Comparison of ENCODE assay signal across 8 mouse cellular contexts in the genomic region with DNA sequence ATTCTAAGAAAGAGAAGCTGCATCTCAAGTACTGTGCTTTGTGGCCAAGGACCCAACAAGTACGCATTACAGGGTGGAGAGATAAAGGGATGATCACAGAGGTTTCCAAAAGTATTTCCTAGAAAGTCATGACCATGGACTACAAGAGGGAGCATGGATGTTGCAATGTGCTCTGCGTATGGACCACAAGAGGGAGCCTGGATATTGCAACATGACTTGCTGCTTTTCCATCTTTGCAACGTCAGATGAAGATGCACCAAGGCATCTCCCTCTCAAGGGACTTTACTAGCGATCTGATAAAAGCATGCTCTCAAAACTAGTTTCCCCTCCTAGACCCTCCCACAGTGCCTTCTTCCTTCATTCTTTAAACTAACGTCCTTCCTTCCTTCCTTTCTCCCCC.
A peak's percentile ranks its signal among the peaks of the same experiment; 100 is the strongest.
DNase-seq lines count a peak whose midpoint lies in the region; ATAC-seq and TF ChIP-seq lines count a peak whose summit lies in the region.

No protein-coding gene starts in this region.

- no peak for TF ChIP-seq EP300 in CH12.LX (IDR thresholded peaks at IDR 0.05; ENCODE audit: low read length)

- peak; percentile 43 to 70 for TF ChIP-seq CTCF in CH12.LX (conservative IDR thresholded peaks at IDR 0.05 in 1 of 2, IDR thresholded peaks at IDR 0.05 in 1 of 2; ENCODE audit: low read depth in 2 of 2, low read length in 2 of 2)

- no peaks in the 10 kb centered on the region for H3K9me3 ChIP-seq in kidney, embryonic 14.5 days (ENCODE audit: control insufficient read depth, low read length)
- H3K9me3 ChIP-seq in CH12.LX (replicated peaks; ENCODE audit: low read length), result no peaks in the 10 kb centered on the region

- peak; percentile 68 for TF ChIP-seq RAD21 in CH12.LX (IDR thresholded peaks at IDR 0.05; ENCODE audit: low read depth, low read length)

- no peak for ATAC-seq in kidney, embryonic 14.5 days (ENCODE audit: low FRiP score, low TSS enrichment)
- ATAC-seq in erythroblast, adult 5-6 weeks (replicated peaks; ENCODE audit: low FRiP score, poor library complexity, severe bottlenecking), result no peak

- H3K4me2 ChIP-seq in kidney, embryonic 14.5 days (replicated peaks; ENCODE audit: low read depth, low read length), result no peak overlapping the region
- H3K4me2 ChIP-seq in CH12.LX (ENCODE audit: insufficient read depth, low read depth, poor library complexity, severe bottlenecking), result no peak overlapping the region

- no peaks in the 10 kb centered on the region for H3K79me2 ChIP-seq in CH12.LX (replicated peaks; ENCODE audit: control insufficient read depth, extremely low read depth, insufficient read depth, poor library complexity, severe bottlenecking)

- no peak overlapping the region for H3K4me3 ChIP-seq in kidney, embryonic 14.5 days (ENCODE audit: low read length)
- no peak overlapping the region for H3K4me3 ChIP-seq in CH12.LX (replicated peaks in 1 of 3; ENCODE audit: low read depth in 2 of 3, low read length in 2 of 3, poor library complexity in 1 of 3)

- in situ Hi-C loops in CH12.LX (cut with MboI; ENCODE audit: low pct_ligation_motif_present, low pct_unique_long_range_greater_than_20kb, low sequenced_read_pairs), result no loop called here

- no peaks in the 10 kb centered on the region for H3K4me1 ChIP-seq in kidney, embryonic 14.5 days (ENCODE audit: control insufficient read depth, insufficient read depth, low read length)
- peaks cover 0 to 9% of the 10 kb centered on the region in 2 experiments; a peak in 1 of 4 replicates for H3K4me1 ChIP-seq in CH12.LX (ENCODE audit: control insufficient read depth in 1 of 2, insufficient read depth in 2 of 2)

- TF ChIP-seq POLR2A in CH12.LX (IDR thresholded peaks at IDR 0.05; ENCODE audit: low read depth, low read length), result no peak

- no peaks in the 10 kb centered on the region for H3K36me3 ChIP-seq in kidney, embryonic 14.5 days (ENCODE audit: control insufficient read depth, insufficient read depth, low read length)
- H3K36me3 ChIP-seq in CH12.LX (replicated peaks in 1 of 2; ENCODE audit: control insufficient read depth in 1 of 2, insufficient read depth in 1 of 2, low read length in 1 of 2), result no peaks in the 10 kb centered on the region

- no peak overlapping the region for H3K9ac ChIP-seq in kidney, embryonic 14.5 days (ENCODE audit: low read depth, low read length)
- no peak overlapping the region for H3K9ac ChIP-seq in CH12.LX (ENCODE audit: insufficient read depth, low read depth)

- no peaks in the 10 kb centered on the region for H3K27me3 ChIP-seq in kidney, embryonic 14.5 days (ENCODE audit: control insufficient read depth, insufficient read depth, low read length)
- no peaks in the 10 kb centered on the region for H3K27me3 ChIP-seq in CH12.LX (replicated peaks)

- no peak overlapping the region for H3K27ac ChIP-seq in kidney, embryonic 14.5 days (ENCODE audit: low read depth, low read length)
- H3K27ac ChIP-seq in CH12.LX (ENCODE audit: insufficient read depth, low read depth), result no peak overlapping the region

- peak; percentile 5 for DNase-seq in kidney, adult 9 months
- peak; percentile 39 for DNase-seq in CH12.LX (ENCODE audit: extremely low read depth)
- peak; percentile 17 for DNase-seq in adipocyte (ENCODE audit: low spot score)
- peak; percentile 20 for DNase-seq in layer of hippocampus, adult 9-10 months (ENCODE audit: low spot score)
- DNase-seq in spleen, postnatal 4 days (ENCODE audit: low spot score in 2 of 2), result no peak
- DNase-seq in yolk sac, embryonic 10.5 days (ENCODE audit: low spot score), result no peak

- dilution Hi-C loops in CH12.LX (cut with MboI; ENCODE audit: extremely low pct_ligation_motif_present, extremely low pct_unique_long_range_greater_than_20kb, low sequenced_read_pairs), result no loop called here

- 51% methylated on average over 5 of the region's 5 CpGs for WGBS in kidney, embryonic 14.5 days

TF ChIP-seq in CH12.LX, 34 proteins besides CTCF, POLR2A, EP300 and RAD21:
- TF ChIP-seq SMC3 (IDR thresholded peaks at IDR 0.05; ENCODE audit: low read depth, low read length) (peak; percentile 36), USF2 (conservative IDR thresholded peaks at IDR 0.05; ENCODE audit: low read depth, low read length) (no peak)

Comparison
In these comparisons a context has a peak if more than half of its experiments do, and no peak if none do; other contexts are left out.
1. DNase-seq: peak in kidney, adult 9 months (single experiment), CH12.LX (single experiment), adipocyte (single experiment) and layer of hippocampus, adult 9-10 months (single experiment); none in spleen, postnatal 4 days (0 of 2) and yolk sac, embryonic 10.5 days (single experiment).